Mouse (Mus musculus) kidney, postnatal 0 days (tissue): ENCODE results near the gene Slc7a6. TPM values are rescaled to one million over a fixed set of nuclear protein-coding genes. Genes with fewer than 3 reads are reported as not detected.

Experiments
- ATAC-seq: fragments of 200-750 bp; cut with Nextera tagmentation; replicated peaks from 2 replicates; pipeline ENCODE4 v1.8.0; 2017; ENCODE audit warnings: low read depth, moderate number of reproducible peaks, moderate TSS enrichment, moderate library complexity; ENCODE audit not compliant: low FRiP score
- DNase-seq: peaks from one replicate; pipeline ENCODE4 v3.0.0-alpha.2; 2016; ENCODE audit warnings: low spot score
- H3K27ac ChIP-seq: fragments of 300-500 bp; sonication (generic); 2 replicates; pipeline ENCODE4 v1.5.1; 2014; ENCODE audit warnings: mild to moderate bottlenecking
- H3K27me3 ChIP-seq: fragments of 300-500 bp; sonication (generic); 2 replicates; pipeline ENCODE4 v1.6.1; 2014; ENCODE audit warnings: low read length, mixed read lengths; ENCODE audit not compliant: insufficient read depth
- H3K36me3 ChIP-seq: fragments of 300-500 bp; sonication (generic); 2 replicates; pipeline ENCODE4 v1.6.1; 2014; ENCODE audit warnings: low read length, mixed read lengths; ENCODE audit not compliant: insufficient read depth
- H3K4me1 ChIP-seq: fragments of 300-500 bp; sonication (generic); replicated peaks from 2 replicates; pipeline ENCODE4 v1.6.1; 2014; ENCODE audit warnings: antibody characterized with exemption, low read length, mixed read lengths; ENCODE audit not compliant: insufficient read depth
- H3K4me2 ChIP-seq: fragments of 300-500 bp; sonication (generic); 2 replicates; pipeline ENCODE4 v1.6.1; 2014; ENCODE audit warnings: mild to moderate bottlenecking, low read length, moderate library complexity, mixed read lengths
- H3K4me3 ChIP-seq: fragments of 300-500 bp; sonication (generic); replicated peaks from 2 replicates; pipeline ENCODE4 v1.5.1; 2014; ENCODE audit warnings: low read depth, low read length
- H3K9ac ChIP-seq: fragments of 300-500 bp; sonication (generic); 2 replicates; pipeline ENCODE4 v1.6.1; 2014; ENCODE audit warnings: low read depth, low read length
- H3K9me3 ChIP-seq: fragments of 300-500 bp; sonication (generic); replicated peaks from 2 replicates; pipeline ENCODE4 v1.6.1; 2016; ENCODE audit warnings: low read length, inconsistent platforms, mixed read lengths
- CTCF ChIP-seq: IDR thresholded peaks from 2 replicates; pipeline ENCODE4 v1.5.1; 2016; ENCODE audit warnings: antibody characterized with exemption, low read depth, mild to moderate bottlenecking, moderate library complexity
- WGBS: fragments of 180-500 bp; shearing (Covaris S2); extraction: QIAGEN DNeasy Blood & Tissue Kit; methylation state at CpG from one replicate; pipeline ENCODE4 v1.1.7; 2014; 5-methylcytosine and 5-hydroxymethylcytosine counted together
- polyA plus RNA-seq: library from polyadenylated mRNA; unstranded; fragments of >200 nt; fragmentation: Nextera tagmentation; extraction: Ambion mirVana; gene quantifications from 2 replicates; pipeline ENCODE4 v1.2.1, GENCODE M21; 2015

Gene Slc7a6
- polyA plus RNA-seq, 1 experiment from 2014 or later: 61.6 TPM

- no peak for TF ChIP-seq CTCF
- Histone ChIP-seq H3K9me3 (no peaks in the 10 kb centered on the region), H3K4me1 (no peaks in the 10 kb centered on the region), H3K27ac (no peak overlapping the region), H3K36me3 (peaks cover 17% of the 10 kb centered on the region; the same call in 1 of the 2 replicates), H3K4me2 (no peak overlapping the region), H3K27me3 (no peaks in the 10 kb centered on the region), H3K4me3 (no peak overlapping the region), H3K9ac (no peak overlapping the region)
- ATAC-seq: no peak
- peak; percentile 15 for DNase-seq
- WGBS: 54% methylated on average over 7 of the region's 7 CpGs
Observed at GRCm38 (mm10) chr8:106231536-106231935, 62.9 kb downstream of the Slc7a6 start.

DNA sequence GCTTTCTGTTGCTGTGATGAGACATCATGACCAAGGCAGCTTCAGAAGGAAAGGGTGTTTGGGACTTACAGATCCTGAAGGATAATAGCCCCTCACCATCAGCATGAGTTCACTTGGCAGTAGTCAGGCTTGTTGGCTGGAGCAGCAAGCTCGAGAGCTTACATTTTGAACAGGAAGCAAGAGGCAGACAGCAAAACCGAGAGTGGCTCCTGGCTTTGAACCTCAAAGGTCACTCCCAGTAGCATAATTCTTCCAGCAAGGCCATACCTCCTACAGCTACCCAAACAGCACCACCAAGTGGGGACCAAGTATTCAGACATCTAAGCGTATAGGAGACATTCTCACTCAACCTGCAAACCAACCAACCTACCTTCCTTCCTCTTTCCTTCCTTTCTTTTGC, 64.1 kb downstream of the Slc7a6 start:
- Histone ChIP-seq H3K4me1 (no peaks in the 10 kb centered on the region), H3K36me3 (peaks cover 21% of the 10 kb centered on the region; the same call in 1 of the 2 replicates), H3K4me3 (no peak overlapping the region), H3K27ac (no peak overlapping the region), H3K9me3 (no peaks in the 10 kb centered on the region), H3K4me2 (no peak overlapping the region), H3K27me3 (no peaks in the 10 kb centered on the region), H3K9ac (no peak overlapping the region)
- no peak for DNase-seq
- 63% methylated on average over 3 of the region's 3 CpGs for WGBS
- peak; percentile 34; the same call in 1 of the 2 replicates for TF ChIP-seq CTCF
- no peak for ATAC-seq

GRCm38 (mm10) chr8:106234567-106235261, 66.1 kb downstream of the Slc7a6 start:
- Histone ChIP-seq H3K4me3 (no peak overlapping the region), H3K36me3 (0 out of 2 replicates have a peak, but pooled peaks cover 21% of the 10 kb centered on the region), H3K4me2 (no peak overlapping the region), H3K4me1 (no peaks in the 10 kb centered on the region), H3K9ac (no peak overlapping the region), H3K27ac (no peak overlapping the region), H3K9me3 (no peaks in the 10 kb centered on the region), H3K27me3 (no peaks in the 10 kb centered on the region)
- WGBS: 76% methylated on average over 17 of the region's 17 CpGs
- DNase-seq (peak; percentile 28), ATAC-seq (no peak)
- TF ChIP-seq CTCF: no peak

GRCm38 (mm10) chr8:106237106-106237505, 68.4 kb downstream of the Slc7a6 start:
- no peak for ATAC-seq
- DNase-seq: no peak
- Histone ChIP-seq H3K36me3 (0 out of 2 replicates have a peak, but pooled peaks cover 21% of the 10 kb centered on the region), H3K9ac (no peak overlapping the region), H3K9me3 (no peaks in the 10 kb centered on the region), H3K27ac (no peak overlapping the region), H3K4me2 (no peak overlapping the region), H3K4me1 (no peaks in the 10 kb centered on the region), H3K4me3 (no peak overlapping the region), H3K27me3 (no peaks in the 10 kb centered on the region)
- TF ChIP-seq CTCF: no peak
- WGBS: 89% methylated on average over 5 of the region's 5 CpGs

Other genes with a start within 250 kb of the Slc7a6 start
- 0.67 and 0.77 TPM in 2 replicates for gene Ctrl, start 235.0 kb upstream of the Slc7a6 start, polyA plus RNA-seq
- gene Psmb10, start 230.4 kb upstream of the Slc7a6 start, polyA plus RNA-seq: 59.7 and 63.1 TPM in 2 replicates
- gene Lcat, start 225.5 kb upstream of the Slc7a6 start, polyA plus RNA-seq: 0.45 and 0.50 TPM in 2 replicates
- 19.8 and 23.7 TPM in 2 replicates for gene Slc12a4, start 202.8 kb upstream of the Slc7a6 start, polyA plus RNA-seq
- not detected in 2 replicates for gene Dpep3, start 189.4 kb upstream of the Slc7a6 start, polyA plus RNA-seq
- 11.7 and 15.5 TPM in 2 replicates for gene Dus2, start 177.5 kb upstream of the Slc7a6 start, polyA plus RNA-seq
- not detected in 2 replicates for gene Dpep2nb, start 162.9 kb upstream of the Slc7a6 start, polyA plus RNA-seq
- 16.1 and 16.9 TPM in 2 replicates for gene Ddx28, start 157.0 kb upstream of the Slc7a6 start, polyA plus RNA-seq
- 3.8 and 3.9 TPM in 2 replicates for gene Nfatc3, start 110.0 kb upstream of the Slc7a6 start, polyA plus RNA-seq
- 21.0 and 21.2 TPM in 2 replicates for gene Esrp2, start 31.9 kb upstream of the Slc7a6 start, polyA plus RNA-seq
- 8.1 and 9.8 TPM in 2 replicates for gene Pla2g15, start 18.5 kb upstream of the Slc7a6 start, polyA plus RNA-seq
- 27.4 and 27.6 TPM in 2 replicates for gene Slc7a6os, start 42.1 kb downstream of the Slc7a6 start, polyA plus RNA-seq
- gene Prmt7, start 42.1 kb downstream of the Slc7a6 start, polyA plus RNA-seq: 30.1 and 33.1 TPM in 2 replicates
- 0.27 and 0.42 TPM in 2 replicates for gene Smpd3, start 169.1 kb downstream of the Slc7a6 start, polyA plus RNA-seq
- 14.1 and 15.2 TPM in 2 replicates for gene Zfp90, start 246.5 kb downstream of the Slc7a6 start, polyA plus RNA-seq